Mouse (Mus musculus): ENCODE data around the gene Plcxd1.
"Not testable (repeated sequence)": the region's sequence is repeated elsewhere in the genome, so short reads cannot be mapped to it uniquely, and the experiment has no call there.

Gene Plcxd1

GRCm38 (mm10) chr5:110106901-110107564 lies 7.3 kb downstream of the Plcxd1 start:
- peak in 1 of 2 experiments; percentile 32 for DNase-seq (ENCODE audit: low spot score in 2 of 2)

GRCm38 (mm10) chr5:110107581-110108304 lies 8.0 kb downstream of the Plcxd1 start, which contains the start of gene Gtpbp6:
TSS of gene Gtpbp6 (minus strand) at chr5:110108197.
- DNase-seq (ENCODE audit: low spot score in 2 of 2), result peak; percentile 94

GRCm38 (mm10) chr5:110108305-110108628 lies 8.5 kb downstream of the Plcxd1 start:
- no peak for DNase-seq (ENCODE audit: low spot score in 2 of 2)

DNA sequence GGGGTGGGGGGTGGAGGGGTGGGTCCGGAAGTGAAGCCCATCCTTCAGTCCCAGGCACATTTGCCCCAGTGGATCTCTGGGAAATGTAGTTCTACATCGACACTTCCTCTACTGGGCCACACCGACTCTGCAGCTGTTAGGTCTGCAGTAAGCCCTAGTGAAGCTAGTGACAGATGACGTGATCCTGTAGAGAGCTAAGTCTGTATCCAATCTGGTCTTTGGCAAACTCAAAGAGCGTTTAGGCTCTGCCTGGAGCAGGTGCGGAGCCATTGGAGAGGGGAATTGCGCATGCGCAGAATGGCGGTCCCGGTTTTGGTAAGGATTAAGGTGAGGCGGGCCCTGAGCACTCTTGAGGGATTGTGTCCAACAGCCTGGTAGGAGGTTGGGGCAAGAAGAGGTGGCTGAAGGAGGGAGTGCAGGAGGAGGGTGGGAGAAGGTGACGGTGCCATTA lies 10.2 kb downstream of the Plcxd1 start, which contains the start of gene Zfp605:
Zfp605 (plus strand) TSS at position 102 of the 451 bp plus-strand sequence.
- DNase-seq (ENCODE audit: low spot score in 2 of 2), result peak; percentile 94 to 96

- DNase-seq (ENCODE audit: low spot score in 2 of 2), result not testable (repeated sequence)
Observed at GRCm38 (mm10) chr5:110122380-110122779, 22.6 kb downstream of the Plcxd1 start.

DNA sequence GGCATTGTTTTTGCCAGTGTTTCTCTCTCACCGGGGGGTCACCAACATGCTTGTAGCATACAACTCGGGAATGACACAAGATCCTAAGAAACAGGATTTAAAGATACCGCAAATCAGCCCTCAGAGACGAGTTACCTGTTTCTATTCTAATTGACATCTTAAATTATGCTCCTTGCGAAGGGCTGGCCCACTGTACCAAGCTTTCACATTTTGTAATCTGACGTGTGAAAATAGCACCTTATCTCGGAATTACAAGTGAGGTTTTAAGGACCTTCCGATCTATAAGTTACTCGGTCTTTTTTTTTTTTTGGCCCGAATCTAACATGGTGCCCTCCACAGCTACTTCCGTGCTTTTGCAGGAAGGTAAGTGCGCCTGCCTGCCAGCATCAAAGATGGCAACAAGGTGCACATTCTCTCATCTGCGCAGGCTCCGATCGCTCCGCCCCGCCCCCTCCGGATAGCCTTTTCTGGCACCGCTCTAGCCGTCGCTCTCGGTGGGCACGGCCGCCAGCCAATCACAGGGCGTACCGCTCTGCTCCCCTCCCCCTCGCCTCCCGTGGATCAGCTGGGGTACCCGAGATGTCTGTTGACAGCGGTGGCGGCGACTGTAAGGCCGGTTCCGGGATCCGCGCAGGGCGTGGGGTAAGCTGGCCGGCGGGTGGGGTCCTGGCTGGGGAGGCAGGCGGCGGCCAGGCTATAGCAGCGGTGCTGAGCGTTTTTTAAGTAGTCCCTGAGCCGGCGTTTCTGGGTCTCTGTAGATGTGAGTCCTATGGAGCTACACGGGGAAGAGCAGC lies 35.7 kb downstream of the Plcxd1 start, which contains the start of gene Chfr:
Chfr (plus strand) TSS at position 550 of the 794 bp plus-strand sequence.
- DNase-seq (ENCODE audit: low spot score in 2 of 2), result peak; percentile 100

GRCm38 (mm10) chr5:110136087-110136464 lies 36.3 kb downstream of the Plcxd1 start:
- DNase-seq (ENCODE audit: low spot score in 2 of 2), result no peak

DNA sequence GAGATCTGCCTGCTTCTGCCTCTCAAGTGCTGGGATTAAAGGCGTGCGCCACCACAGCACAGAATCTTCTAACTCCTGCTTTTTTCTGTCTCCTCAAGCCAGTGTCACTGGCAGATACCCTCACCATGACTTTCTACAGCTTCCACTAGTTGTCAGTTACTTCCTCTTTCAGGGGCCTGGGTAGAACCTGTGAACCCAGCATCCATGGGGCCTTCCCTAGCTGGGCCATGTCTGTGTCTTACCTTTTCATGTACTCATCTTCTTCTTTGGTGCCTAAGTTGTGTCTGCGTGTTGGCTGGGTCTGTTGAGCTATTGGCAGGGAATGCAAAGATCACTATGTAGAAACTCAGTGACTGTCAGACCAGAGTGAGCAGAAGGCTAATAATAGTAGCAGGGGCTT lies 38.0 kb downstream of the Plcxd1 start:
- DNase-seq (ENCODE audit: low spot score in 2 of 2), result no peak

DNA sequence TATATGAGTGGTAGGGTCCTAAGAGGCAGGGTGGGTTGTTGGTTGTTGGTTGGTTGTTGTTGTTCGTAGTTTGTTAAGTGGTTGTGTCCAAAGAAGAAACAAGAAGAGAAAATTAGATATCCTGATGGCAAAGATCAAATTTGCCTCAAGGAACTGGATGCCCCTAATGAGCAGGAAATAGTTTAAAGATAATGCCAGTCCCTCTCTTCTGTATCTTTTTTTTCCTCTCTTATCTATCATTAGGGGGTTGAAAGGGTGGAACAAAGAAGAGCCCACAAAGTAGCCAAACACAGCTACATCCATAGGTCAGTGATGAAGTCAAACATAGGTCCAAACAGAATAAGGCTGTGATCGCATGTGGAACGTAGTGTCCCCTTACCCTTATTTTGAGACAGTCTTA lies 39.6 kb downstream of the Plcxd1 start:
- no peak for DNase-seq (ENCODE audit: low spot score in 2 of 2)

- DNase-seq (ENCODE audit: low spot score in 2 of 2), result no peak
Observed at GRCm38 (mm10) chr5:110140424-110140823, 40.7 kb downstream of the Plcxd1 start.

GRCm38 (mm10) chr5:110142309-110142708 lies 42.5 kb downstream of the Plcxd1 start:
- DNase-seq (ENCODE audit: low spot score in 2 of 2), result no peak

- no peak for DNase-seq (ENCODE audit: low spot score in 2 of 2)
Observed at GRCm38 (mm10) chr5:110143007-110143406, 43.2 kb downstream of the Plcxd1 start.
